In genomic region chr6:128802999-128803857, GRCm38 (mm10) we compare ENCODE assay signal across 8 mouse cellular contexts. TPM values are rescaled to one million over a fixed set of nuclear protein-coding genes. Genes with fewer than 3 reads are reported as not detected.
DNase-seq lines count a peak whose midpoint lies in the region; ATAC-seq lines count a peak whose summit lies in the region.

No protein-coding gene starts in this region.

- DNase-seq in adrenal gland, adult (ENCODE audit: inconsistent age in 2 of 2, low spot score in 1 of 2), result peak; percentile 94 to 99
- DNase-seq in embryo, embryonic 10.5 days (ENCODE audit: low spot score), result peak; percentile 98
- peak; percentile 92 for DNase-seq in gastrocnemius, postnatal 14 days
- DNase-seq in left cerebral cortex, postnatal 10 days (ENCODE audit: extremely low spot score in 1 of 2, low spot score in 2 of 2), result peak; percentile 94 to 95
- peak; percentile 91 for DNase-seq in right cerebral cortex, postnatal 25 days
- DNase-seq in urinary bladder, postnatal 4 days (ENCODE audit: low spot score in 2 of 2), result peak; percentile 89 to 96

- ATAC-seq in inflammation-experienced regulatory T-cells, adult 6 months, result peak; percentile 85
- ATAC-seq in megakaryocyte-erythroid progenitor cell, adult 5-6 weeks (replicated peaks; ENCODE audit: low FRiP score, low TSS enrichment, poor library complexity, severe bottlenecking), result peak; percentile 80

- intact Hi-C loops in gastrocnemius, postnatal 14 days (cut with DNase I; ENCODE audit: low total_unique reads), result loop anchor here (2.0 kb wide), 1 partner anchor 38 kb away; no protein-coding TSS in a partner anchor
- intact Hi-C loops in left cerebral cortex, postnatal 10 days (cut with DNase I), result loop anchor here (2.0 to 10.0 kb wide), 2 partner anchors 40 to 562 kb away; no protein-coding TSS in a partner anchor

RNA-seq across cellular contexts. Expression of gene Klrb1c, which starts 14.2 kb away (rescaled TPM):
- total RNA-seq in gastrocnemius, postnatal 14 days (2021), result under 1 TPM in 1 of 2 experiments, not detected in 1; 0.14 TPM
- polyA plus RNA-seq in inflammation-experienced regulatory T-cells, adult 6 months (2017; shearing (Covaris generic)), result under 1 TPM; 0.33 to 0.67 (median 0.34) TPM
- total RNA-seq in left cerebral cortex, postnatal 10 days (2021), result not detected
- total RNA-seq in megakaryocyte-erythroid progenitor cell, adult 5-6 weeks (2014; fragmentation: Nextera tagmentation), result 0.39 and 1.2 TPM in 2 replicates
- total RNA-seq in megakaryocyte-erythroid progenitor cell, adult 5-6 weeks (2017), result 1.3 and 14.3 TPM in 2 replicates

RNA-seq across cellular contexts. Expression of gene Gm44511, which starts 22.9 kb away (rescaled TPM):
- total RNA-seq in gastrocnemius, postnatal 14 days (2021), result not detected
- not detected for polyA plus RNA-seq in inflammation-experienced regulatory T-cells, adult 6 months (2017; shearing (Covaris generic))
- not detected for total RNA-seq in left cerebral cortex, postnatal 10 days (2021)
- not detected in 2 replicates for total RNA-seq in megakaryocyte-erythroid progenitor cell, adult 5-6 weeks (2014; fragmentation: Nextera tagmentation)
- not detected in 2 replicates for total RNA-seq in megakaryocyte-erythroid progenitor cell, adult 5-6 weeks (2017)

RNA-seq across cellular contexts. Expression of gene Klrb1b, which starts 22.9 kb away (rescaled TPM):
- not detected for total RNA-seq in gastrocnemius, postnatal 14 days (2021)
- polyA plus RNA-seq in inflammation-experienced regulatory T-cells, adult 6 months (2017; shearing (Covaris generic)), result under 1 TPM in 1 of 3 experiments, not detected in 2; 0.79 TPM
- not detected for total RNA-seq in left cerebral cortex, postnatal 10 days (2021)
- total RNA-seq in megakaryocyte-erythroid progenitor cell, adult 5-6 weeks (2014; fragmentation: Nextera tagmentation), result 0.94 TPM in 1 of 2 replicates, not detected in the other
- 1.8 and 5.5 TPM in 2 replicates for total RNA-seq in megakaryocyte-erythroid progenitor cell, adult 5-6 weeks (2017)

Comparison
In these comparisons a context has a peak if more than half of its experiments do, and no peak if none do; other contexts are left out.
1. Peak in every context shown above with its lines: DNase-seq and ATAC-seq.